Mouse (Mus musculus): ENCODE data around the gene Lcn8.

- TF ChIP-seq POLR2A (IDR thresholded peaks at IDR 0.05; ENCODE audit: borderline replicate concordance, extremely low read depth, insufficient read depth, insufficient read length, poor library complexity, severe bottlenecking) (no peak), CTCF (IDR thresholded peaks at IDR 0.05; ENCODE audit: borderline replicate concordance, extremely low read depth, insufficient read depth, insufficient read length) (no peak)
These were observed 32.5 kb upstream of the Lcn8 start for GRCm38 (mm10) chr2:25620386-25620785.

All from brain, embryonic 14.5 days (tissue).